Mouse (Mus musculus) liver, embryonic 16.5 days (tissue): ENCODE measurements around the gene Tmem156. TPM values are rescaled to one million over a fixed set of nuclear protein-coding genes. Genes with fewer than 3 reads are reported as not detected.

Source experiments
- ATAC-seq: fragments of 200-750 bp; cut with Nextera tagmentation; 2 replicates; pipeline ENCODE4 v1.8.0; 2017; ENCODE audit warnings: low read depth, mild to moderate bottlenecking, moderate number of reproducible peaks, moderate library complexity
- H3K27ac ChIP-seq: fragments of 300-500 bp; sonication (generic); 2 replicates; pipeline ENCODE4 v1.5.1; 2014; ENCODE audit warnings: mild to moderate bottlenecking, low read length
- H3K27me3 ChIP-seq: fragments of 300-500 bp; sonication (generic); 2 replicates; pipeline ENCODE4 v1.6.1; 2014; ENCODE audit warnings: low read depth, low read length, mixed read lengths; ENCODE audit not compliant: control insufficient read depth, insufficient read depth
- H3K36me3 ChIP-seq: fragments of 300-500 bp; sonication (generic); 2 replicates; pipeline ENCODE4 v1.6.1; 2014; ENCODE audit warnings: mild to moderate bottlenecking; ENCODE audit not compliant: control insufficient read depth, insufficient read depth
- H3K4me1 ChIP-seq: fragments of 300-500 bp; sonication (generic); 2 replicates; pipeline ENCODE4 v1.6.1; 2014; ENCODE audit warnings: low read depth, low read length, mixed read lengths; ENCODE audit not compliant: control insufficient read depth
- H3K4me2 ChIP-seq: fragments of 300-500 bp; sonication (generic); 2 replicates; pipeline ENCODE4 v1.6.1; 2014; ENCODE audit warnings: low read depth, low read length, mixed read lengths
- H3K4me3 ChIP-seq: fragments of 300-500 bp; sonication (generic); 2 replicates; pipeline ENCODE4 v1.5.1; 2014; ENCODE audit warnings: low read depth, mild to moderate bottlenecking, low read length
- H3K9ac ChIP-seq: fragments of 300-500 bp; sonication (generic); 2 replicates; pipeline ENCODE4 v1.6.1; 2014; ENCODE audit warnings: low read depth, low read length
- H3K9me3 ChIP-seq: fragments of 300-500 bp; sonication (generic); replicated peaks from 2 replicates; pipeline ENCODE4 v1.6.1; 2016; ENCODE audit warnings: low read length; ENCODE audit not compliant: control insufficient read depth
- WGBS: fragments of 180-500 bp; shearing (Covaris S2); extraction: QIAGEN DNeasy Blood & Tissue Kit; methylation state at CpG from one replicate; pipeline ENCODE4 v1.1.7; 2014; ENCODE audit not compliant: insufficient replicate concordance; 5-methylcytosine and 5-hydroxymethylcytosine counted together
- polyA plus RNA-seq: library from polyadenylated mRNA; unstranded; fragments of >200 nt; fragmentation: Nextera tagmentation; extraction: Ambion mirVana; gene quantifications from 2 replicates; pipeline ENCODE4 v1.2.1, GENCODE M21; 2015

The Tmem156 gene
- polyA plus RNA-seq, 1 experiment from 2014 or later, result 0.64 TPM

DNA sequence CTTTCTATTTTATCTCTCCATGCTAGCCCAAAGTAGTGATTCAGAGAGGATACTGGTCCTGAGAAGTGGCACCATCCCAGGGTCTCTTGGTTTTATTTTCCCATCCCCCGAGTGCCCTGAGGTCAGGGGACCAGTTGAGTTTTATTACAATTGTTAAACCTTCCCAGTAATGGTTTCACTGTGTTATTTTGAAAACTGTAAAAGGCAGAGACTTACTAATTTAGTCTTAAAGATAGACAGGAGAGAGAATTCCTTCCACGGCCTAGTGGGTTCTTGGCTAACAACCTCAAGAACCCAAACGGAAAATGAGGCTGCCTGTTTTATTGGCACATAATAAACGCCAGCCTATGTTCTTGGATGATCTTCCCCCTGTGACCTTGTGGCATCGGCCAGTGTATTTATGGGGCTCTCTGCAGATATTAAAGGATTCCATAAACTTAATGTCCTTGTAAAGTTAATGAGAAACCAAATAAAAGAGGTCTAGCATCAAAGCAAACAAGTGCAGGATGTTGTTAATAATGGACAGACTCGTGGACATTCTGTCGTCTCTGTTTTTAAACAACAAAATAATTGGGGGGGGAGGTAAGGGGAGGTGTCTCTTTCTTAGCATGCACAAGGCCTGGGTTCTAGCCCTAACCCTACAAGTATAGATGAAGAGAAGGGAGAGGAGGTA, 79.9 kb downstream of the Tmem156 start:
- Histone ChIP-seq H3K4me2 (no peak overlapping the region), H3K4me3 (no peak overlapping the region), H3K9ac (no peak overlapping the region), H3K4me1 (no peaks in the 10 kb centered on the region), H3K27me3 (no peaks in the 10 kb centered on the region), H3K9me3 (no peaks in the 10 kb centered on the region), H3K27ac (no peak overlapping the region), H3K36me3 (peaks cover 15% of the 10 kb centered on the region; the same call in 1 of the 2 replicates)
- WGBS, result 61% methylated on average over 7 of the region's 7 CpGs
- ATAC-seq, result no peak

DNA sequence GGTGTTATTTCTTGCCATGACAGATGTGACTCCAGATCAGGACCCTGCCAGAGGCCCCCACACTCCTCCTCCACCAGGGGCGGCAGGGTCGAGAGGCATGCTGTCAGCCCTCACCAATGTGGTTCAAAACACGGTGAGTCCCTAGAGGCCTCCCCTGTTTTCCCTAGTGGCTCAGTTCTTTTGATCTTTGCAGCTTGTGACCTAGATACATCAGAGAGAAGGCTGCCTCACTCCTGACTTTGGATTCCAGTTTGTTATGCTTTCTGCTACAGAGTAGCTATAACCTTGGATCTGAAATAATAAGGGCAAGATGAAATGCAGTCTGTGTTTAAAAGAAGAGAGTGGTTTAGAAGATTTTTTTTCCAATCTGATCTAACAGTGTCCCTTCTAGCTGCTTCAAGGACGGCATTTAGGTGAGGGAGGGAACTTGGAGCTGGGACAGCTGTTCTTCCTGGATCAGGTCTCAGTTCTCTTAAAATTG, 85.9 kb downstream of the Tmem156 start:
- Histone ChIP-seq H3K4me3 (no peak overlapping the region), H3K27ac (no peak overlapping the region), H3K9ac (no peak overlapping the region), H3K36me3 (peaks cover 15% of the 10 kb centered on the region; the same call in 1 of the 2 replicates), H3K9me3 (no peaks in the 10 kb centered on the region), H3K27me3 (no peaks in the 10 kb centered on the region), H3K4me2 (no peak overlapping the region), H3K4me1 (no peaks in the 10 kb centered on the region)
- no peak for ATAC-seq
- WGBS, result 46% methylated on average over 4 of the region's 4 CpGs

DNA sequence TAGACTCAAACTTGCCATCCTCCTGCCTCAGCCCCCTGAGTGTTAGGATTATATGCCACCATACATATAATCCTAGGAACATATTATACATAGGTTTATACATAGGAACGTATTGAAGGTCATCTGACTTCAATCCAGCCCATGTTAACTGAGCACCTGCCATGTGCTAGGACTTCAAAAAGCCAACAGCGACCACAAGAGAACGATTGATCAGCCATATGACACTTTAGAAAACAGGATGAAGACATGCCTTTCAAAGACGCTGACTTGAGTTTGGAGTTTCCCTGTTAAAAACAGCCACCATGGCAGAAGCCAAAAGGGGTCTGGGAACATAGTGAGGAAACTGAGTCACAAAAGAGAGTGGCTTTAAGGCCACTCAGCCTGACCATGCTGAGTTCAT, 86.7 kb downstream of the Tmem156 start:
- Histone ChIP-seq H3K27ac (no peak overlapping the region), H3K9ac (no peak overlapping the region), H3K4me3 (no peak overlapping the region), H3K9me3 (no peaks in the 10 kb centered on the region), H3K4me1 (no peaks in the 10 kb centered on the region), H3K27me3 (no peaks in the 10 kb centered on the region), H3K36me3 (peaks cover 13% of the 10 kb centered on the region; the same call in 1 of the 2 replicates), H3K4me2 (no peak overlapping the region)
- 70% methylated on average over 4 of the region's 4 CpGs for WGBS
- no peak for ATAC-seq

Other genes starting within 250 kb of the Tmem156 start
- 0.86 and 1.5 TPM in 2 replicates for gene Tlr1, start 158.6 kb downstream of the Tmem156 start, polyA plus RNA-seq
- 0.42 and 0.89 TPM in 2 replicates for gene Tlr6, start 132.0 kb downstream of the Tmem156 start, polyA plus RNA-seq
- gene Fam114a1, start 122.1 kb downstream of the Tmem156 start, polyA plus RNA-seq, result 12.9 and 13.3 TPM in 2 replicates
- 2.5 and 3.5 TPM in 2 replicates for gene Klhl5, start 15.4 kb upstream of the Tmem156 start, polyA plus RNA-seq
- 0.59 and 1.2 TPM in 2 replicates for gene Wdr19, start 107.6 kb upstream of the Tmem156 start, polyA plus RNA-seq
- 31.6 and 36.1 TPM in 2 replicates for gene Rfc1, start 243.5 kb upstream of the Tmem156 start, polyA plus RNA-seq